ENCODE assay signal across 8 mouse cellular contexts in genomic region chr7:126008789-126009148, GRCm38 (mm10).
A peak's percentile ranks its signal among the peaks of the same experiment; 100 is the strongest.
DNase-seq lines count a peak whose midpoint lies in the region; ATAC-seq lines count a peak whose summit lies in the region.

No protein-coding gene starts in this region.

- H3K4me1 ChIP-seq in embryonic facial prominence, embryonic 10.5 days, result peaks cover 53% of the 10 kb centered on the region
- peaks cover 46% of the 10 kb centered on the region for H3K4me1 ChIP-seq in forebrain, embryonic 15.5 days
- H3K4me1 ChIP-seq in liver, embryonic 12.5 days, result no peaks in the 10 kb centered on the region

- 0 out of 2 replicates have a peak, but pooled peaks cover 8% of the 10 kb centered on the region for H3K27me3 ChIP-seq in embryonic facial prominence, embryonic 10.5 days (replicated peaks; ENCODE audit: low read depth, poor library complexity, severe bottlenecking)
- H3K27me3 ChIP-seq in forebrain, embryonic 15.5 days, result no peaks in the 10 kb centered on the region; the same call in 1 of the 2 replicates
- peaks cover 21% of the 10 kb centered on the region for H3K27me3 ChIP-seq in liver, embryonic 12.5 days (replicated peaks)

- H3K27ac ChIP-seq in embryonic facial prominence, embryonic 10.5 days (replicated peaks), result peak overlapping the region; percentile 40
- 0 out of 2 replicates have a peak overlapping the region, but pooled peaks have one; percentile 17 for H3K27ac ChIP-seq in forebrain, embryonic 15.5 days (replicated peaks)
- H3K27ac ChIP-seq in liver, embryonic 12.5 days, result no peak overlapping the region

- no peak overlapping the region for H3K9ac ChIP-seq in forebrain, embryonic 15.5 days (replicated peaks)
- H3K9ac ChIP-seq in liver, embryonic 12.5 days, result no peak overlapping the region

- peak; percentile 81 for ATAC-seq in forebrain, embryonic 15.5 days (replicated peaks)
- no peak for ATAC-seq in liver, embryonic 12.5 days

- peak; percentile 32 for DNase-seq in embryonic facial prominence, embryonic 10.5 days (ENCODE audit: low spot score)
- DNase-seq in layer of hippocampus, postnatal 14 days (ENCODE audit: low spot score in 2 of 2), result peak; percentile 84 to 87
- DNase-seq in neural tube, embryonic 10.5 days (ENCODE audit: extremely low spot score, low spot score), result peak; percentile 49
- DNase-seq in B cell, adult 2 months, result no peak
- no peak for DNase-seq in kidney, postnatal 14 days
- DNase-seq in ovary, postnatal 14 days (ENCODE audit: low spot score), result no peak

- no peaks in the 10 kb centered on the region for H3K36me3 ChIP-seq in embryonic facial prominence, embryonic 10.5 days (replicated peaks)
- H3K36me3 ChIP-seq in forebrain, embryonic 15.5 days, result no peaks in the 10 kb centered on the region
- no peaks in the 10 kb centered on the region for H3K36me3 ChIP-seq in liver, embryonic 12.5 days

- no peak overlapping the region for H3K4me2 ChIP-seq in forebrain, embryonic 15.5 days (replicated peaks)
- no peak overlapping the region for H3K4me2 ChIP-seq in liver, embryonic 12.5 days

- no peaks in the 10 kb centered on the region for H3K9me3 ChIP-seq in embryonic facial prominence, embryonic 10.5 days
- H3K9me3 ChIP-seq in forebrain, embryonic 15.5 days, result no peaks in the 10 kb centered on the region
- no peaks in the 10 kb centered on the region for H3K9me3 ChIP-seq in liver, embryonic 12.5 days (replicated peaks)

- WGBS in embryonic facial prominence, embryonic 10.5 days, result 75% methylated on average over 7 of the region's 7 CpGs
- WGBS in forebrain, embryonic 15.5 days, result 39% methylated on average over 7 of the region's 7 CpGs
- WGBS in liver, embryonic 12.5 days (ENCODE audit: insufficient replicate concordance), result 68% methylated on average over 7 of the region's 7 CpGs

- no peak overlapping the region for H3K4me3 ChIP-seq in embryonic facial prominence, embryonic 10.5 days
- H3K4me3 ChIP-seq in forebrain, embryonic 15.5 days, result no peak overlapping the region
- H3K4me3 ChIP-seq in liver, embryonic 12.5 days, result no peak overlapping the region

Comparison
In these comparisons a context has a peak if more than half of its experiments do, and no peak if none do; other contexts are left out.
1. DNase-seq: peak in embryonic facial prominence, embryonic 10.5 days (single experiment), layer of hippocampus, postnatal 14 days (2 of 2) and neural tube, embryonic 10.5 days (single experiment); none in B cell, adult 2 months (0 of 2), kidney, postnatal 14 days (single experiment) and ovary, postnatal 14 days (single experiment).